Mouse (Mus musculus) limb, embryonic 14.5 days (tissue): ENCODE measurements around the gene Cox6a1. TPM values are rescaled to one million over a fixed set of nuclear protein-coding genes. Genes with fewer than 3 reads are reported as not detected.

Experiments
- ATAC-seq: fragments of 200-750 bp; cut with Nextera tagmentation; 2 replicates; pipeline ENCODE4 v1.8.0; 2017; ENCODE audit warnings: low read depth, moderate number of reproducible peaks, moderate TSS enrichment; ENCODE audit not compliant: low FRiP score
- DNase-seq: peaks from one replicate; pipeline ENCODE4 v3.0.0-alpha.2; 2015; ENCODE audit warnings: low spot score
- H3K27ac ChIP-seq: fragments of 300-500 bp; sonication (generic); replicated peaks from 2 replicates; pipeline ENCODE4 v1.5.1; 2014; ENCODE audit warnings: low read depth, mild to moderate bottlenecking, low read length, moderate library complexity, mixed read lengths
- H3K27me3 ChIP-seq: fragments of 300-500 bp; sonication (generic); 2 replicates; pipeline ENCODE4 v1.6.1; 2014; ENCODE audit warnings: low read length, mixed read lengths; ENCODE audit not compliant: control insufficient read depth, insufficient read depth
- H3K36me3 ChIP-seq: fragments of 300-500 bp; sonication (generic); 2 replicates; pipeline ENCODE4 v1.6.1; 2014; ENCODE audit warnings: mild to moderate bottlenecking, low read length, moderate library complexity, mixed read lengths; ENCODE audit not compliant: control insufficient read depth, insufficient read depth
- H3K4me1 ChIP-seq: fragments of 300-500 bp; sonication (generic); 2 replicates; pipeline ENCODE4 v1.6.1; 2014; ENCODE audit warnings: antibody characterized with exemption, low read length, mixed read lengths; ENCODE audit not compliant: control insufficient read depth, insufficient read depth
- H3K4me2 ChIP-seq: fragments of 300-500 bp; sonication (generic); replicated peaks from 2 replicates; pipeline ENCODE4 v1.6.1; 2014; ENCODE audit warnings: low read depth, mild to moderate bottlenecking, low read length, moderate library complexity; ENCODE audit not compliant: severe bottlenecking
- H3K4me3 ChIP-seq: fragments of 300-500 bp; sonication (generic); replicated peaks from 2 replicates; pipeline ENCODE4 v1.5.1; 2014; ENCODE audit warnings: low read length
- H3K9ac ChIP-seq: fragments of 300-500 bp; sonication (generic); 2 replicates; pipeline ENCODE4 v1.6.1; 2014; ENCODE audit warnings: mild to moderate bottlenecking, low read depth, low read length, moderate library complexity; ENCODE audit not compliant: severe bottlenecking
- H3K9me3 ChIP-seq: fragments of 300-500 bp; sonication (generic); 2 replicates; pipeline ENCODE4 v1.6.1; 2016; ENCODE audit warnings: low read length; ENCODE audit not compliant: control insufficient read depth
- POLR2A ChIP-seq: fragments of 200-500 bp; IDR thresholded peaks from 2 replicates; pipeline ENCODE4 v1.8.0; 2012; ENCODE audit warnings: inconsistent platforms, mild to moderate bottlenecking, moderate library complexity, borderline replicate concordance; ENCODE audit not compliant: insufficient read depth, insufficient read length; ENCODE audit errors: extremely low read depth
- WGBS: fragments of 180-500 bp; shearing (Covaris S2); extraction: QIAGEN DNeasy Blood & Tissue Kit; methylation state at CpG from one replicate; pipeline ENCODE4 v1.1.7; 2014; 5-methylcytosine and 5-hydroxymethylcytosine counted together
- polyA plus RNA-seq, 2 experiments: library from polyadenylated mRNA; depleted of rRNA in 1 of 2; stranded (reverse) in 1 of 2; unstranded in 1 of 2; fragments of >200 nt; fragmentation: Nextera tagmentation in 1 of 2; extraction: Ambion mirVana in 1 of 2; gene quantifications; 2 replicates each; pipeline versions ENCODE4 v1.2.1 to v1.2.3; 2012 to 2014

The Cox6a1 gene
- polyA plus RNA-seq, 2 experiments: 836 to 902 TPM

- H3K4me2 ChIP-seq: no peak overlapping the region
- peaks cover 16% of the 10 kb centered on the region for H3K4me1 ChIP-seq
- ATAC-seq (no peak), DNase-seq (no peak)
- peaks cover 64% of the 10 kb centered on the region for H3K36me3 ChIP-seq
- 89% methylated on average over 9 of the region's 9 CpGs for WGBS
- H3K9ac ChIP-seq: no peak overlapping the region
- TF ChIP-seq POLR2A: no peak
- no peaks in the 10 kb centered on the region for H3K9me3 ChIP-seq
- H3K27ac ChIP-seq: no peak overlapping the region
- no peaks in the 10 kb centered on the region for H3K27me3 ChIP-seq
- no peak overlapping the region for H3K4me3 ChIP-seq
Measured at GRCm38 (mm10) chr5:115330955-115331354, 17.8 kb downstream of the Cox6a1 start.

- no peaks in the 10 kb centered on the region for H3K27me3 ChIP-seq
- H3K9ac ChIP-seq: peak overlapping the region; percentile 95
- WGBS: under 1% methylated on average over 49 of the region's 55 CpGs
- DNase-seq (no peak), ATAC-seq (peak; percentile 16; the same call in 1 of the 2 replicates)
- no peaks in the 10 kb centered on the region for H3K9me3 ChIP-seq
- peak overlapping the region; percentile 88 for H3K27ac ChIP-seq
- H3K4me3 ChIP-seq: peak overlapping the region; percentile 97
- H3K36me3 ChIP-seq: peaks cover 33% of the 10 kb centered on the region
- TF ChIP-seq POLR2A: no peak
- peaks cover 19% of the 10 kb centered on the region for H3K4me1 ChIP-seq
- peak overlapping the region; percentile 71 for H3K4me2 ChIP-seq
Measured at GRCm38 (mm10) chr5:115327610-115328548, 20.9 kb downstream of the Cox6a1 start.

GRCm38 (mm10) chr5:115326875-115327609 lies 21.7 kb downstream of the Cox6a1 start, which contains the start of gene Srsf9:
Srsf9 (plus strand) TSS chr5:115327177.
- Histone ChIP-seq H3K4me3 (peak within 1 kb of the TSS; percentile 97), H3K36me3 (peaks cover 25% of the 10 kb centered on the region), H3K4me2 (peak within 1 kb of the TSS; percentile 71), H3K27me3 (no peaks in the 10 kb centered on the region), H3K9me3 (no peaks in the 10 kb centered on the region), H3K27ac (peak within 1 kb of the TSS; percentile 88), H3K9ac (peak within 1 kb of the TSS; percentile 95), H3K4me1 (peaks cover 19% of the 10 kb centered on the region)
- TF ChIP-seq POLR2A: 0 out of 2 replicates have a peak, but pooled peaks have one; percentile 28
- ATAC-seq: peak; percentile 92
- WGBS: under 1% methylated on average over 57 of the region's 97 CpGs
- peak; percentile 90 for DNase-seq

GRCm38 (mm10) chr5:115326256-115326831 lies 22.4 kb downstream of the Cox6a1 start:
- 21% methylated on average over 11 of the region's 11 CpGs for WGBS
- H3K27me3 ChIP-seq: no peaks in the 10 kb centered on the region
- H3K9ac ChIP-seq: peak overlapping the region; percentile 95
- 0 out of 2 replicates have a peak, but pooled peaks have one; percentile 13 for ATAC-seq
- H3K4me3 ChIP-seq: peak overlapping the region; percentile 97
- H3K9me3 ChIP-seq: no peaks in the 10 kb centered on the region
- peaks cover 19% of the 10 kb centered on the region for H3K4me1 ChIP-seq
- H3K4me2 ChIP-seq: peak overlapping the region; percentile 51
- DNase-seq: no peak
- TF ChIP-seq POLR2A: no peak
- peak overlapping the region; percentile 88 for H3K27ac ChIP-seq
- peaks cover 18% of the 10 kb centered on the region for H3K36me3 ChIP-seq
